Mouse (Mus musculus) CD4-positive, CD25-positive, alpha-beta regulatory T cell, adult 2 months (primary cell): ENCODE measurements at regions not wholly inside any gene's neighbourhood (a gene's known extent, or its start where the extent isn't known, plus 50 kb on each side); places are given as distances from the start of the nearest gene placed in this dataset.
"Not testable (repeated sequence)": the region's sequence is repeated elsewhere in the genome, so short reads cannot be mapped to it uniquely, and the experiment has no call there.

Experiments used
- DNase-seq: peaks from one replicate; pipeline ENCODE4 v3.0.0-alpha.2; 2012; ENCODE audit warnings: low read depth, low spot score

DNA sequence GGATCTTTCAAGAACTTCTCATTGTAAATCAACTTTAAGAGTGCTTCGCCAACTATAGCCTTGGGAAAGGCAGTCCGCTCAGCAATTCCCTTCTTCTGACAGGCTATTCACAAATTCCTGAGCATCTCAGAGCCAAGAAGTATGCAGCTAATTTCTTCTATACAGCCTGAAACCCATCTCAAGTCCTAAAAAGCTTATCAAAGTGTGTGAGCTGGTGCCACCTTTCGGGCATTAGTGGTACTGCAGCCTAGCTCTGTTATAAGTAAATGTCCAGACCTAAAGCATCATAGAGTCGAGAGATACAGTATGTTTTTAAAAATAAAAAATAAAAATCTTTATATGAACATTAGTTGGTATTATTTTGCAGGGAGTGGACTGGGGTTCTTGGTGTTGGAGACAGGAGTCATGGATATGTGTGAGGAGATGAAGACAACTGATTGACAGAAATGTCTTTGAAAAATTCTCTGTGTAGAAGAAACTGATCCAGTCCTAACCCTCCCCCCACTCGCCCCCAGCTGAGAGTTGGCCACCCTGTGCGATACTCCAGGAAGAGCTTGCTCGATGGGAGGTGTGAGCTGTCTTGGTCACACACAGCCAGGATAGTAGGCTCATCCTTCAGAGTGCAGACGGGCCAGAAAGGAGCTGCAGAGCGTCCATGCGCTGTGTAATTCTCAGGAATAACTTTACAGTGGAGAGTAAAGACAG, 56.4 kb downstream of the Bod1 start:
- DNase-seq = peak; percentile 57

DNA sequence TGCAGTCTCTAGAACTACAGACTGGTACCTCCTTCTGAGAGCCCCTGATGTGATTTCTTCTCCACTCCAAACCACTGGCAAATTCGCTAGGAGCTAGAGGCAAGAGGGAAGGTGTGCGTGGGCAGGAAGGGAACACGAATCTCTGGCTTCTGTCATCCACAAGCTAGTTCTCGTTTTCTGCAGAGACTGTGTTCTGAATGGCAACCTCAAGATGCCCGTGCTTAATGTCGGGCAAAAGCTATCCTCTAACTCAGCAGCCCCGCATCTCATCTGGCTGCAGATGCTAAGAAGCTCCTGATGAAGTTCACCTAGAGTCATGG, 57.3 kb downstream of the Bod1 start:
- no peak for DNase-seq

GRCm38 (mm10) chr11:31613688-31614393, 57.8 kb downstream of the Bod1 start:
- no peak for DNase-seq

DNA sequence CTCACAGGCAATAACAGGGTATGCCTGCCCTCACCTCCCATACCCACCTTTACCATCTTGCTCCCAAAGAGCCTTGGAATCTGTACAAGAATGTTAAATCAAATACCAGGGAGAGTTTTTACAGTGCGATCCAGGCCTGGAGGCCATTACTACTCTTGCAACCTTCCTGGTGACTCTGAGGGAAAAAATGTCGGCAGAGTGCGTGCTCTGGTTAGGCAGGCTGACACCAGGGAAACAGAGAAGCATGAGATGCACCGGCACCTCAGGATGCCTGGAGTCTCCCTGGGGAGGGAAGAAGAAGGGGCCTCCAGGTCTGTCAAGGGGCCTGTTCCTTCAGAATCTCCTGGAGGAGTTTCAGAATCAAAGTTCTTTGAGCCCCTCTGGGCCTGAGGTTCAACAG, 63.2 kb downstream of the Bod1 start:
- DNase-seq = no peak

GRCm38 (mm10) chr11:31601499-31601898, 70.2 kb downstream of the Bod1 start:
- DNase-seq = no peak

GRCm38 (mm10) chr11:31593604-31594003, 78.1 kb downstream of the Bod1 start:
- DNase-seq = no peak

DNA sequence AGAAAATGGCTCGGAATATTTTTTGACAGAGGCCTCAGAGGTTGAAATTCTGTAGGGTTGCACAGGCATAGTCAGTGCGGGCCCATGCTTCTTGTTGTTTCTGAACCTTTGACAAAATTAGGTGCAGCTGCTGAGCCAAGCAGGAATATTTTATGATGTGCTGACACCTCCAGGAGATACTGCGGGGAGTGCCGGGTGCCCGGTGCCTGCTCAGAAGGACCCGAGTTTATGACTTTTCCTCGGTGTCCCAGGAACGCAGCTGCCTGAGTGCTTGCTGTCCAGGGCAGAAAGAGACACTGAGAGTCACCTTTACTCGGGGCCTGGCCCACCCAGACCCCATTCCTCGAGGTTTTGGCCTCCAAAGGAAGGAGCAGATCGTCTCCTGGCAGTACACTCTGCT, 79.6 kb downstream of the Bod1 start:
- DNase-seq = no peak

- no peak for DNase-seq
Observed at GRCm38 (mm10) chr11:31591037-31591554, 80.6 kb downstream of the Bod1 start.

- no peak for DNase-seq
Observed at GRCm38 (mm10) chr11:31574941-31575340, 96.7 kb downstream of the Bod1 start.

GRCm38 (mm10) chr11:31564742-31565510, 106.8 kb downstream of the Bod1 start:
- no peak for DNase-seq

DNA sequence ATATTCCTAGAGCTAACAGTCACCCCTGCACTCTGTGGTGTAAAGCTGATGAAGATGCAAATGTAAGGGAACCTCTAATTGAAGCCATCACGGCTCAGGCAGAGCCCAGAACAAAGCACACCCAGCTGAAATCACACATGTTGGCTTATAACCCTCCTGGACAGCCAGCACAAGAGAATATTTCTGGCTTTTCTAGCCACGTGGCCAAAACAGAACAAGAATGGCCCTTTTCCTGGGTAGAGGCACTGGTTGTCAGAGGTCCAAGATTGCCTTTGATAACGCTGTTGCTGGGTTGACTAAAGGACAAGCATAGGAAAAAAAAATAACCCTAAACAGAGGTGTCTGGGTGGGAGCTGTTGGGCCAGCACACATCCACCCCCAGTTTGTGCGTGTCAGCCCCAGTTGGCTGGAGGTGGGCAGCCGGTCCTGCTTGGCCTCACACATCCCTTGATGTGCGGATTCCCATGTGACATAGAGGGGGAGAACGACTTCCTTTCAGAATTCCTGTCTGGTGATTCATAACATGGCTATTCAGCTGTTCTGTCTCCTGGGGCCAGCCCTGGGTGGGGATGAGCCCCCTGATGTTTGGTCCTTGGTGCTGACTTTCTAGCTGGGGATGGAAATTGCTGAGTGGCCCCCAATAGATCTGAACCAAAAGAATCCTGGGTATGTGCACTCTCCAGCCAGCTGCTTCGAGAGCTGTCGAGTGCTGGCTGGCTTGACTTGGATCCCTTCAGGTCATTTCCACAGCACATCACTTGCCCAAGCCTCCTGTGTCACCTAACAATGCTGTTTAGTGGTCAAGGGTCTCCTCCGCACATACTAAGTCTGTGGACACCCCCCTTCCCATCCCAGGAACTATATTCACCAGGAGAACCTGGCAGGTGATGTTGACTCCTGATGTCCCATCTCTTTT, 107.6 kb downstream of the Bod1 start:
- no peak for DNase-seq

DNA sequence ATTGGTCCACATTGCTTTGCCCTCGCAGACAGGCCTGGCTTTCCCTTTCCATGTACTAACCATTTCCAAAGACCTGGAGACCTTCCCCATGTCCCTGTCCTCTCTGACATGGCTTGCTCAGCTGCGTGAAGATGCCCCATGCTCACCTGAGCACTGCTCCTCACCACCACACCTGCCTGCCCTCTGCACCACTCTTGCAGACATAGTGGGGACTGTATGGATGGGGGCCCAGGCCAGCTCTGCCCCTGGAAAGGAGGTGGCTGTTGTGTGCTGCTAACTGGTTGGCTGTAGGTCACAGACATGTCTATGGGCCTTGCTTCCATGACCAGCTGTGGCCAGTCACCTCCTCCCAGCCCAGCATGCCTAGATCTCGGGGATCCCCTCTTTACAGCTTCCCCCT, 108.7 kb downstream of the Bod1 start:
- DNase-seq = no peak

DNA sequence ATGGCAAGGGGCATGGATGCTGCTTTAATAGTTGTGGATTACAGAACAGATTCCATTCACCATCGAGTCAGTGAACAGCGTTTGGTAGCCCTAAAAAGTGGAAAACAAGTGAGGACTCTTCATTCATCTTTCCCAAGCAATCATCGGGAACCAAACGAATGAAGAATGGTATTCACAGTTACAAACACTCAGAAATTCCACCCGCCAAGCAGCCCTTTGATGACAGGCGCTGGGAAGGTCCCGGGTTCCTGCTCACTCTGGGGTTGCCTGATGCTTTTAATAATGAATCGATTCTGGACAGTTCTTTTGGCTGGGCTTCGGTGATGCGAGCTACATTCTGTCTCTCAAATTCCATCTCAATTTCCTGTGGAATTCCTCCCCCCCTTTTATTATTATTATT, 110.9 kb downstream of the Bod1 start:
- DNase-seq = no peak

DNA sequence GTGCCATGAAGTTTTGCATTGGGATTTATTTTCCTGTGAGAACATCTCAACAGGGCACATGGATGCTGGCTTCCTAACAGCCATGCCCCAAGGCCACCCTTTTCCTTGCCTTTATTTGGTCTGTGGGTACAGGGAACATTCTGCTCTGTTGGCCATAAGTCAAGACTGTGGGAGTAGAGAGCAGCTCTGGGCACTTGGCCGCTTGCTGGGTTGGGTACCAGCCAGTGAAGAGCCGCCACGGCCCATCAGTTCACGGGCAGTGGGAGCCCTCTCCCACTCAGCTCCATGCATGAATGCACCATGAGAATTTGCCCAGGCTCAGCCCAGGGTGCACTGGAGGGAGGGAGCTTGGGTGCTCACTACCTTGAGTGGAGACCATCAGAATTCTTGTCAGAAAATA, 116.6 kb downstream of the Bod1 start:
- DNase-seq = no peak

- no peak for DNase-seq
Observed at GRCm38 (mm10) chr11:31551614-31552271, 119.9 kb downstream of the Bod1 start.

DNA sequence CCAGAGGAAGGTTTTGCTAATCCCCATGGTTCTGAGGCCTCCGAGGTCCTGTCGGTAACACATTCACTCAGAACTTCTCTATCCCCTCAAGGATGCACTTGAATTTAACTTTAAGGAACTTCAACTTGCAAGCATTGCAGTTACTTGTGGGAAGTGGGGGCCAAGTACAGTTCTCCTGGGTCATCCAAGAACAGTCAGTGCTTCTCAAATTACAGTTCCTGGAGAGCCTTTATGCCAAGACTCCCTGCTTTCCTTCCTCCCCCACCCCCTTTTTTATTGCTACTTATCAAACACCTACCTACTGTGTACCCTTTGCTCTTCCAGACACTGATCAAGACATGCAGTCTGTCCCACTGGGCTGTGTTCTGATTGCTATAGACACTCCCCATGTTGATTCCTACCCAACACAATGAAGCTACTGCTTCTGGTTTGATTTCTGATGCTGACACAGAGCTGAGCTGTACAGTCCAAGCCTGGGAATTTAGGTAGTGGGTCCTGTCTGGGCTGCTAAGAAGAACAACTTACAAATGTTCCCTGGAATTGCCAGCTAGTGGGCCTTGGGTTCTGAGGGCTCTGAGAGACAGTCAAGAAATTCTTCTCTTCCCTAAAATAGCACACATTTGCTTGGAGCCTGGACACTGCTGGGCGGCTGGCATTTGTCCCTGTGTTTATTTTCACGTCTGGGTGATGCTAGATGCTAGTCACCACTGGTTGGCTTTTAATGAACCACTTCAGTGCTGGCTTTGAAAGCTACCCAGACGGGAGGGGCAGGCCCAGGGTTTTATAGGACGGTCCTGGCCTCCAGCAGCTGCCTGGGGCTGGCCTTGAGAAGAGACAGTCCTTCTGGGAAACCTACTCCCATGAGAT, 120.7 kb downstream of the Bod1 start:
- DNase-seq = no peak

- DNase-seq = not testable (repeated sequence)
Observed at GRCm38 (mm10) chr11:31545514-31545913, 126.2 kb downstream of the Bod1 start.

GRCm38 (mm10) chr11:31542635-31543219, 129.0 kb downstream of the Bod1 start:
- no peak for DNase-seq

GRCm38 (mm10) chr11:31541425-31541824, 130.3 kb downstream of the Bod1 start:
- no peak for DNase-seq

GRCm38 (mm10) chr11:31540816-31541215, 130.9 kb downstream of the Bod1 start:
- no peak for DNase-seq
